Mouse (Mus musculus): ENCODE results near the gene Oxgr1.
A peak's percentile ranks its signal among the peaks of the same experiment; 100 is the strongest.

Gene Oxgr1

DNA sequence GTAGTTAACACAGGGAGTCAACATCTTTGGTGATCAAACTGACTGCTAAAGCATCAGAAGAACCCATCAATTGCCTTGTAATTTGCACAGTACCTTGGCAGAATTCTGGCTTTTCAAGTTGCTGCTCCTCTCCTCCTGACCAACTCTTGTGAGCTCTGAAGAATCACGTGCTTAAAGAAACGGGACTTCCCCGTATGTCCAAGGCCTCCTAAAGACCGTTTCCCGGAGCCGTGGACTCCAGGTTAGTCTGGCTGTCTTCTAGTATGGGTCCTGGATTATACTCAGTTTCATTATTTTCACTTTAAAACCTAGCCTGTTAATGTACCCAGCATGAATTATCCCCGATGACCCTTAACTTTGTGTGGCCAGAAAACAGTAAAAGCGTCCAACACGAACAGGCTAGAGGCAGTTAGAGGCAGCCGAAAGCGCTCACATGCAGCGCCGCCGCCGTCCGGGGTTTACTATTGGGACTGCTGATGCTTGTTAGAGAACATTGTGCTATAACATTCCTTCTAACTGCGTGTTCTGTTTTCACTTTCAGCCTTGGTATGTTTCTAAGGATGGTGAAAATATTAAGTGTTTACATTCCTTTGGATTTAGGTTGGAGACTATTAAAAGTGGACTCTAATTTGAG lies at the start of gene Oxgr1:
TSS of gene Oxgr1 (minus strand) at position 249 of the 634 bp plus-strand sequence.
- DNase-seq: no peak

DNA sequence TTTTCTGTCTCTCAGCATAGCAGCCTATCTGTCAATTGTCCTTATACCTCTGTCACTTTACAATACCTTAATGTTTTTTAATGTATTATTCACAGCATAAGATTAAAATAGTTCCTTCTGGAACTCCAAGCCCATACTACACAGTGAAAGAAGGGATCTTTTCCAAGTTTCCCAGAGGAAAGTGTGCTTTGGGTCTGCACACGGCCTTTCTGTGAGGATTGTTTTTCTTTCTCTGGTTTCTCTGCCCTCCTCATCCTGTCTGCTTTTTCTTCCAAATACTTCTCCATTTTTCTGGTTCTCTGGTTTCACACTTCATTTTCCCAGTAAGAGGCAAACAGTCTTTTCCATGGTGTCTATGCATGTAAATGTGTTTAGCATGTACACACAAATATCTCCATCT lies 48.2 kb upstream of the Oxgr1 start:
- no peak for DNase-seq

DNA sequence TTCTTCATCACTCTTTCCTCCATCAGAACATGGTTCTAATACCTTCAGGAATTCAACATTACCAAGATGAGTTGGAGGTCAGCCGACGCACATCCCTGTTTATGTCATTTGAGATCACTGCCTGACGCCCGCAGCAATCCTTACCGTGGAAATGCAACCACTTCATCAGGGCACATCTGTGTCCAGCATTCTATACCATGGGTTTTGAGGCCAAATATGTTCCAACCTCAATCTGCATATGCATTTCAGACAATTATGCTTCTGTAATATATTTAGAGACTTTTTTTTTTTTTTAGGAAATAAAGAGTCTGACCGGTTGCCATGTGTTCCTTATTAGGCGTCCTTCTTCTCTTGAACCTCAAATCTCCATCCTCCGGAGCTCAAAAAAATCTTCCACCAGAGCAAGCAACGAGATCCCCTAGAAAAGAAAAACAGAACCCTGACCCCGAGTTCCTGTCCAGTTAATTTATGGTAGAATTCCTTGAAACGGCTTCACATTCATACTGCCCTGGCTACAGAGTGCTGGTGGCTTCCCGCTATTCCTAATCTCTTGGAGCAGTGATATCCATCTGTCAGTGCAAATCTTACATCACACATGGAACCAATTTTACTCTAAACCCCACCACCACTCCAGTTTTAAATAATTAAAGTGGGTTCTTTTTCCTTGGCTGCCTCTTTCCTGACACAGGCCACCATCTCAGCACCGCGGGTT lies 47.6 kb upstream of the Oxgr1 start:
- no peak for DNase-seq

DNA sequence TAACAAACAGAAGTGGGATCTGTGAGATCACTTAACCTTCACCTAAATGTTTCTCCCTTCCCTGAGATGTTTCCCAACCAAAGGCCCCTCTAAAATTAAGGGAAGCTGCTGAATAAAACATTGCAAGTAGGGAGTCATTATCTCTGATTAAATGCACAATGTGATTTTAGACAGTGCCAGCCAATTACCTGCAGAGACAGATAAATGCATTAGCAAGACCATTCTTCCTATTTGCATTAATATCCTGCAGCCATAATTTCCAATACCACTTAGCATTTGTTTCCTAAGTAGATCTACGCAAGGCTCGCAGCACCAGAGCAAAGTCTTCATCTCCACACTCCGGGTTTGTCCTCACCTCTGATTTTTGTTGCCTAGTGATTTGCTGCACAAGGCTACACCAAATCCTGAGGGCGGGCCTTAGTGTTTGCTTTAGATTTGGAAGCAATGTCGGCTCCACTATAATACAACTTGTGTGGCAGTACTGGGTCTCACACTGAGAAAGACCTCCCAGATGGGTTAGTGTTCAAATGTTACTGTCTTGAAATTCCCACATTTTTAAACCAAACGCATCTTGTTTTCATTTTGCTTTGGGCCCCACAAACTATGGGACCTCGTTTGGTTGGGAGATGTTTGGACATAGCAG lies 46.9 kb upstream of the Oxgr1 start:
- no peak for DNase-seq

DNA sequence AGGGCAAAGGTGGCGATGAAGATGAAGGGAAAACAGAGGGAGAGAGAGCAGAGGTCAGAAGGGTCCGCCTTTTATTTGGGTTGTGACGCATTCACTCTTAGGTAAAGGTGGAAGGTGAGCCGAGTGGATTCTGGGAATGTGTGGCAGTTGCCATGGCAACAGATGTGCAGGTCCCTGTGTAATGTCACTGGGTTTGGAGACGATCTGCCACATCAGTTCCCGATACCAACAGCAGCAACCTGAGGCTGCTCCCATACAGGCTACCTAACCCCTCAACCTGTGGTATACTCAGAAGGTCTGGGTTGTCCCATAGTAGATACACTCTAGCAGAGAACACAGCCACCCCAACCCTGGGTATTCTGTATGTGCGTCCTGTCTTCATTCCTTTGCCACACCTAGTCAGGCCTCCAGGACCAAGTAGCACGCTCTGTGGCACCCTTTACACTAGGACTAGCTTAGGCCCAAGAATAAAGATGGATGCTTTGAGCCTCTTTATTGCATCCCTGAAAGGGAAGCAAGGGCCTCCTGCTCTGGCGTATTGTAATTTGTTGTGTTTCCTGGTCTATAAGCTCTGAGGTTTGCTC lies 41.9 kb upstream of the Oxgr1 start:
- DNase-seq: peak; percentile 69

DNA sequence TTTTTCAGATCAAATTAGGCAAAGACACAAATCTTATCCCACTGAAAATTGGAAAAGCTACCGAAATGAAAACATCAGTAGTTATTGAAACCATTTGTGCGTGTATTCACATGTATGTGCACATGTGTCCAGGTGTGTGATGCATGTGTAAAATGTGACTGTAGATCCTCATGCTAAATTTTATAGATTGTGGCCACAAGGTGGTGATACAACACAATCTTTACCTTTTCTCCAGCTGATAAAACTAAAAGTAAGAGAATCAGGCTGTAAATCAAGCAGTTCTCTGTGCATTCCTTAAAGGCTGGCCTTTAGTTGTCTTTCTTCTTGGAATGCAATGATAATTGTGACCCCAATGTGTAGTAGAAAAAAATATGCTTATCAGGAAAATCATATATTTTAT lies 34.0 kb upstream of the Oxgr1 start:
- DNase-seq: no peak

DNA sequence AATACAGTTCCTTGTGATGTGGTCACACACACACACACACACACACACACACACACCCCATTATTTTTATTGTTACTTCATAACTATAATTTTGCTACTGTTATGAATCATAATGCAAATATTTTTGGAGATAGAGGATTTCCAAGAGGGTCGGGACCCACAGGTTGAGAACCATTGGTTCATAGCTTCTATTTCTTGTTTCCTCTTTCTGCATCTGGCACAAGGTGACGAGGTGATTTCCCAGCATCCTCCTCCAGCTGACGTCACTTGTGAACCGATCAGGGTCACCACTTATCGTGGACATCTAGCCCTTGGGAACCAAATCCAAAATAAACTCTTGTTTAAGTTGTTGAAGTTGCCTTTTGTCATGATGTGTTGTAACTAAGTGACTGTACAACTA lies 33.5 kb upstream of the Oxgr1 start:
- DNase-seq: no peak

DNA sequence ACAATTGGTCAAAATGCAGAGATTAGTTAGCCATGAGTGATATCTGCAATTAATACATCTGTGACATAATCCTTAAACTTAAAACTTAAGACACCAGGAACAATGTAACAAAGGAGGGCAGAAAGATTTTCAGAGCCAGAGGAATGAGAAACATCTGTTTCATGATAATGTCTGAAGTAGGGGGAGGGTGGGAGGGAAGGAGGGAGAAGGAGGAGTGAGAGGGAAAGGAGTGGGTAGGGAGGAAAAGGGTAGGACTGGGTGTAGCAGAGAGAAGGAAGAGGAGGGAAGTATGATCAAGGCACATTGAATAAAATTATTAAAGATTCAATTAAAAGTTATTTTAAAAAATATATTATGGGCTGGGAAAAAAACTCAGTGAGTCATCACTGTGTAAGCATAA lies 32.0 kb upstream of the Oxgr1 start:
- DNase-seq: no peak

DNA sequence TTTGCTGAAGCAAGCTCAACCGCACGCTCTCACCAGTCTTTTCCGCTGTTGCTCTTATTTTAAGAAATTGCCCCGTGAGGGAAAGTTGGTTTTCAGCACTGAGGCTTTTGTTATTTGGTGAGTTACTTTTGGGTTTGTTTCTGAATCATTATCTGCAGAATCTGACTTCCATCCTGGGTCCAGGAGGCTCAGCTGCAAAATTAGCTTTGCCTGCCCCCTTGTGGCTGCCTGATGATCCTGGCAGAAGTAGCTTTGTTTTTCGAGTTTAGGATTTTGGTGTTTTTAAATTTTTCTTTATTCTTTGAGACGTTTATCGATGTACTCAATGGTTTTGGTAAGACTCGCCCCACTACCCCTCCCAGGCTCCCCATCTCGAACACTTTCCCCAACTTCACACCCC lies 18.9 kb upstream of the Oxgr1 start:
- no peak for DNase-seq

DNA sequence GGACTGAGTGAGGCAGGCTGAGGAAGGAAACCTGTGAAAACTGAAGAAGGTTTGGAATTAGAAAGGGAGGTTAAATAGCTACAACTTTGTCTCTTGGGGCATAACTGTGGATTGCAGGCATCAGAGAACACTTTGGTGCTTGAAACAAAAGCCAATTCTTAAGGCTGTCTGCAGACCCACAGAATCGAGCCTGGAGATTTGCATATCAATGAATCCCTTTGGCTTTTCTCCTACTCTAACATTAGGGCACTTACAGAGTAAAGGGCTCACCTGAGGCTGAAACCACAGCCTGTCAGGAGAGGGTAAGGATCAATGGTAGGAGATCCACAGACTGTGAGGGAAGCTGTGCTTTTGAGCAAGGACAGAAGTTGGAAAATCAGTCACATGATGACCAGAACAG lies 8.8 kb downstream of the Oxgr1 start:
- no peak for DNase-seq

DNA sequence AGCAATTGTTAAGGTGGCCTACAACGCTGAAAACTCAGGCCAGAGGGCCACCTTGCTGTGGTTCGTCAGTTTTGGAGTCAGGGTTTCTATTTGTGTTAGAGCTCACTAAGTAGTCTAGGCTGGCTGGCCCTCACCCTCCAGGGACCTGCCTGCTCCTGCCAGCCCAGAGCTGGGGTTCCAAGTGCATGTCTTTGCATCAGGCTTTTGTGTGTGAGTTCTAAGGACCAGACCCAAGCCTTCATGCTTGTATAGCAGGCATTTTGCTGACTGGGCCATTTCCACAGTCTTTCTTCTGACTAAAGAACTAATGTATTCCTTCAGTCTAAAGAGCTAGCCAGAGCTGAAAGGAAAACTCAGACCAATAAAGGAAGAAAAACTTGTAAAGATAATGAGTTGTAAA lies 22.3 kb downstream of the Oxgr1 start:
- DNase-seq: no peak

DNA sequence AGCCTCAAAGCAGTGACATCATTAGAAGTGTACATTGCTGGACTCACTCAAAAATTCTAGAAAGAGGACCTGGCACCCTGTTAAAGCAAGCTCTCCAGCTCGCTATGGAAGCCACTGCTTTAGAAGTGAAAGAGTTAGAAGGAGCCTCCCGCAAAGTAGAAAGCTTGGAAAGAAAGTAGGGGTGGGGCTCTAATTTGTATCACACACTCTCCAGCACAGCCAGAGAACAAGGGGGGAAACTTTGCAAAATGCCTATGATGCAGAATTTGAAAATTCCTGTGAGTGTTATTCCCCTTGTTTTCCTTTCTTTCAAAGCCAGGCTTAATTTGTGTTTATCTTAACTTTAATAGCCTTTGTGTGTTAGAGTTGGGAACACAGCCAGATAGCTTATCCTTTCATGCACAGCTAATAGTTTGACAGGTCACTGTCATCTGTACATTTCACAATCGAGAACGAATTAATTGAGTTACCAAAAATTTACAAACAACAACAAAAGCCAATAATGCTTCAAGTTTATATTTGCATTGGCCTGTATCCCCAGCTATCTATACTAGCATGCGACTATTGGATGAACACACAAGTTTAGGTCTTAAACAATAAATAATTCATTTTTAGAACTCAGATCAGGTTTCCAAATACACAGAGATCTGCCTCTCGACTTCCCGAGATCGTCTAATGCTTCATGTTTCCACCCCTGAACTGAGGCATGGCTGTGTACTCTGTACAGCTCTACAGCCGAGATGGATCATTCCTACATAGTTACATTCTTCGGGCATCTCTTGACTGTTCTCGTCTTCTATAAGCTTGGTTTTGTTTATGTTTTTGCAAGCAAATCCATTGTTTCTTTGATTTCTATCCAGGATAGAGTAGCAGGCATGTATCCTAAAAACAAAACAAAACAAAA lies 32.0 kb downstream of the Oxgr1 start:
- no peak for DNase-seq

DNA sequence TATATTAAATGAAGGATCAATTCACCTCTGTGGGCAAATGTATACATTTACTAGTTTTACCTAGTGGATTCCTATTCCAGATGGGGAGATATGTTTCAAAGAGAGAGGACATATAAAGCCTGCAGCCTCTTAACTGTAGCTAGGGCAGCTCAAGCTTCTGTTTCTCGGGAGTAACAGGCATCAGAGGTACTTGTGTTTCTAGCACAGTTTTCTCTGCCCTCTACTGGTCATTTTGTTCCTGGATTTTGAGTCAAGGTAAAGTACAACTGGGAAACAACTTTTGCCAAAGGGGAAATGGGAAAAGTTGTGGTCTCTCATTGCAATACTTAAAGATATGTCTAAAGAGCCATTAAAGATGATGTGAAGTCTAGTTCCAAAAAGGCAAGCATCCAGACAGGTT lies 37.1 kb downstream of the Oxgr1 start:
- no peak for DNase-seq

DNA sequence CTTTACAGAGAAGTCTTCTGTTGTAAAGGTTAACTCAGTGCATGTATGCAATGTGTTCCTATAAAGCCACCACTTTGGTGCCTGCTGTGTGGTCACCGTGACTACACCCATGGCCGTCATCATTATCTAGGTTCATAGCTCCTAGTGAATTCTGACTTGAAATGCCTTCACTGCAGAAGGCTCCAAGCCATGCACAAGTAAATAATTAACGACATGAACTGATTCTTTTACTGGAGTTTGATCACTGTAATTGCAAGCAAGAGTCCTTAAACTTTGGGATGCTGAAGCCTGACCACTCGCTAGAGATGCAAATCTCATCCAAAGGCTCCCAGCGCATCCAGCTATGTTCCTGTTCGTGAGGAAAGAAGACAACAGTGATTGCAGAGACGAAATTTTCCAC lies 38.6 kb downstream of the Oxgr1 start:
- DNase-seq: no peak

DNA sequence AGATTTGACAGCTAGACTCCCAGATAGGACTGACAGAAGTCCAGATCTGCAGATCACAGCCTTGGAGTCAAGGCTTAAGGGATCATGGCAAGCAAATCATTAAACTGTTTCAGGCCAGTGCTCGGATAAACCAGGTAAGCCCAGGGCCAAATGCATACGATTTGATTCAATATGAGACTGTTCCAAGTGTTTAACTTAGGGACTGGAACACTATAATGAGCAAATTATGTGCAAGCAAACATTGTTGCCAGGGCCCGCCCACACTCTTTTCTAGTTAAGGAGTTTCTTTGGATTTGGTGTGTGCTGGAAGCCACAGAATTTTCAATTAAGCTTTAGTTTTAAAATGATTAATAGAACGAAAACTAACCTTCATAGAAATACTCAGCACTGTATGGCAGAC lies 39.6 kb downstream of the Oxgr1 start:
- DNase-seq: no peak

DNA sequence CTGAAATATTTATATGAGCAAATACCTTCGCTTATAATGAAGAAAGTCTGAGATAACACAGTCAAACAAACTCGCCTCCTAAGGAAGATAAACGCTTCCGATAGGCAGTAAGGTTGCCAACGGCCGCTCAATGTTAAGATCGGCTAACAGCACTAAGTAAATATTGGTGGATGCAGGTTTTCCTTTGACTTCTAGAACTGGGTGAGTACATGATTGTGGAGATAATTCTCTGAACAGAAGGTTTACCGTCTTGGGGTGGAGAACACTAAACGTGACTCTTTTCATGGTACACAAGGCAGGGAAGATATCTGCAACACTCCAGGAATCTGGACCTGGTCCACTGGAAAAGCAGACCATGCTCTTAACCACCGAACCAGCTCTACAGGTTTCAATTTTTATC lies 52.6 kb downstream of the Oxgr1 start:
- DNase-seq: peak; percentile 50

DNA sequence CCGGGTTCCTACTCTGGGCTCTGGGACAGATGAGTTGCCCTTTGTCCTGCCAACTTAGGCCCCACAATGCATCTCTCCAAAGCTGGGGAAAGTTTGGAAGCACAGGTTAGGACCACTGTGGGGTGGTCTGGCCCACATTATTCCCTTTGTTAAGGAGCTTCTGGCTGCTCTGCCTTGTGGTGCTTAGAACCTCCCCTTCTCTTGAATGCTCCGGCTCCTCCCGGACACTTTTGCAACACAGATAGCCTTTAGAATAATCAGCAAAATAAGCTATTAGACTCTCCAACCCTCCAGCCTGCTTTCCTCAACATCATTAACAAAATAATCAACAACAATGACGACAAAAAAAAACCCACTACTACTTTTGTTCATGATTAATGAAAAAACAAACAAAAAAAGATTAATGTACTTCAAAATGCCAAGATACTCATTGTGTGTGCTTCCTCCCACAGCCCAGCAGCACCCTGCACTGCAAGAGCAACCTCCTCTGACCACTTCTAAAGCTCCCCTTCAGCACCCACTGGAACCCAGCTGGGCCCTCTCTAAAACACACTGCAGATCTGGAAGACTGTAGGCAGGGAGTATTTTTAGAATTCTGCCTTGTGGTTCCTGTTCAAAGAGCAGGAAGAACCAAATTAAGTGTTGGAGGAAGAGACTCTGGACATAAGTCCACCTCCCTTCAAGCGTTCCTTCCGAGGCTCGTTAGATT lies 53.1 kb downstream of the Oxgr1 start:
- DNase-seq: peak; percentile 69

DNA sequence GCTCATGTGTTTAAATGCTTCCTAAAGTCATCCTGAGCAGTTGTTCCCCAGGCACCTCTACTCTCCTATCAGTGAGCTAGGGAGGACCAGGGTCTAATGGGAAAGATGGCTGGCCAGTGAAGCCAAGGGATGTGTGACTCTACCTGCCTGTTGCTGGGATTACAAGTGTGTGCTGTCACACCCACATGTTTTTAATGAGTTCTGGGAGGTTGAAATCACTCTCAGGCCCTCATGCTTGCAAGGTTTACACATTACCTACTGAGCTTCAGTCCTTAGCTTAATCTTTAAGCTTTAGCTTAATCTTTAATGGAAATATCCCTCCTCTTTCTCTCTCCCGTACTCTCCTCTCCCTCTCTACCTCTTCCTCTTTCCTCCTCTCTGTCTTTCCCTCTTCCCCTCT lies 55.0 kb downstream of the Oxgr1 start:
- DNase-seq: peak; percentile 34

DNA sequence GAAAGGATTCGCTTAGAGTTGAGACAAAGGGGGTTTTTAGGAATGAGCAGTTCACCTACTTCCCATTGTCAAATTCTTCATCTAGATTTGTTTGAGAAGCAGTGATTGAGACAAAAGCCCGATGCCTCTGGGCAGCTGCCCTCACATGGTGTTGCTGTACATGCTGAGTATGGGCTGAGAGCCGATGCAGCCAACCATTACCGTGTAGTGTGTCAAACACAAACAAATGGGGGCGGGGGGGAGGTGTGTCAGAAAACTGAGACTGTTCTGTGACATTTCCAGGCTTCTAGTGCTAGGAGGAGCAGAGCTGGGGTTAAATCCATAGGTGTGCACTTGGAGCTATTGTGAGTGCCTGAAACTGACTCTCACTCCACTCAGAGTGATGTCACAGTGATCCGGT lies 55.5 kb downstream of the Oxgr1 start:
- peak; percentile 30 for DNase-seq

DNA sequence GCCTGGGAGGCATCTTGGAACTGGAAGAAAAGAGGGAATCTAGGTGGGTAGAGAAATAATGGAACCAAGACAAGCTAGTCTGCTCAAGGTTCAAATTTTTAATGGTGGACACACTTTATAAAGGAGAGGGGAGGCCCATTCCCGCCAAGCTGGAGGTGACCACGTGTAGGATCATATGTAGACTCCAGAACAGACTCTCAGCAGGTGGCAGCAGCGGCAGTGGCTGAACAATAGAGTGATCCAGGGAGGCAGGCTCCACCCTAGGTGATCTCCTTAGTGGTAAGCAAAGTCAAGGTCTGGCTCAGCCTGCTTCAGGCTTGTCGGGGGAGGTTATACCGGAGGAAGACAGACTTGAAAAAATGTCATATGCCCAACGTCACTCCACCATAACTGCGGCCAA lies 55.9 kb downstream of the Oxgr1 start:
- peak; percentile 81 for DNase-seq

DNA sequence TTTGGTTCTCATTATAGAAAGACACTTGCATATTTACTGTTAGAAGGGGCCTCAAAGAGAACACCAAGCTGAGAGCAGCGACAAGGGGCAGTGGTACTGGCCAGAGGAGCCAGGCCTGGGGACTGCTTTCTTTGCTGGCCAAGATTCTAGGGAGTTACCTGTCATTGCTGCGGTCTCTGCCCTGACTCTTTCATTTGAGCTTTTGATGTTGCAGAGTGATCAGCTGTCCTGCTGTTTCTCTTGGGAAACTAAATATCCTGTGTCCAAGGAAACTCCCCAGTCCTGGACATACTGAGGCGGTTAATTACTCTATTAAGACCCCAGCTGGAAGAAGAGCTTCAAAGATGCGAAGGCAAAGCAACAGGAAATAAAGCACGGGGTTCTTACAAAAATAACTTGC lies 60.9 kb downstream of the Oxgr1 start:
- peak; percentile 39 for DNase-seq

DNA sequence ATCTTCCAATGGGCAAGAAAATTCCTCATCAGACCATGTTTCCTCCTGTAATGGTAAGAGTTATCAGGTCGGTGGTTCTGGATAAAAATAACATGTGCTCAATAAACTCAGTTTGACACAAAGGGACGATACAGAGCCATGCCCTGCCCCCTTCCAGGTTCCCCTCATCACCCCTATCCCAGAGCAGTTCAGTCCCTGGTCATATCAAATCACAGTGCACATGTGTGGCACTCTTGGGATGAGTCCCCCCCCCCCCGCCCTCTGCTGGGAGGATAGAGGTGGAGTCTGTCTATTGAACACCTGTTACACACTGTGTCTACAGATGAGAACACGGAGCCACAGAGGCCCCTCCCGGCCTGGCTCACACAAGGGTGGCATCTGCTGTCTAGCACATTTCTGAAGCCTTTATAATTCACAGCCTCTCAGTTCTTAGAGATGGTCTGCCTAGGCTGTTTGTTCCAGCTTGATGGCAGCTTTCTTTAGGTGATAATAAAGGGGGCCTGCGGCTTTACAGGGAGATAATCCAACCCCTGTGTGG lies 61.5 kb downstream of the Oxgr1 start:
- DNase-seq: peak; percentile 43

Measured in heart, adult 11 months (tissue).